Mouse (Mus musculus): ENCODE data around the gene Spata20.

GRCm38 (mm10) chr11:94454756-94455155 is 31.2 kb downstream of the Spata20 start:
- TF ChIP-seq CTCF (IDR thresholded peaks at IDR 0.05; ENCODE audit: low read depth, low read length) (no peak), POLR2A (IDR thresholded peaks at IDR 0.05; ENCODE audit: borderline replicate concordance, low read depth, low read length) (no peak)
